Mouse (Mus musculus): ENCODE data around the gene Lamtor5. TPM values are rescaled to one million over a fixed set of nuclear protein-coding genes. Genes with fewer than 3 reads are reported as not detected.
"Not testable (repeated sequence)": the region's sequence is repeated elsewhere in the genome, so short reads cannot be mapped to it uniquely, and the experiment has no call there.

Lamtor5 gene
- polyA plus RNA-seq, 3 experiments from 2014 or later, result 181 to 254 (median 184) TPM

DNA sequence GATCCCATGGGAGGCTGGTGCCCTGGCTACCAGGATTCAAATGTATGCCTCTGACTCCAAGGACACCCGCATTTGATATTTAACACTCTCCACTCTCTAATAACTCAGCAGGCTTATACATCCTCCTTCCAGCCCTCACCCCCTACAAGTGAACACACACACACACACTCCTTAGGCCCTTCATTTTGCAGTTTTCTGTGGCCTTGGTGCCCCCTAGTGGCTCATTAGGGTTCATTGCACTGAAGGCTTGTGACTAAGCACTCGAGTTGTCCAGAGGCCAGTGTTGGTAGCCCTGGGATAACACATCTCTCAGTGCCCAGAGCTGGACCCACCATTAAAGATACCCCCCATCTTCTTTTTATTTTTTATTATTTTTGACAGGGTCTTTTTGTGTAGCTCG is 4.8 kb upstream of the Lamtor5 start:
- ATAC-seq, result peak; percentile 74

DNA sequence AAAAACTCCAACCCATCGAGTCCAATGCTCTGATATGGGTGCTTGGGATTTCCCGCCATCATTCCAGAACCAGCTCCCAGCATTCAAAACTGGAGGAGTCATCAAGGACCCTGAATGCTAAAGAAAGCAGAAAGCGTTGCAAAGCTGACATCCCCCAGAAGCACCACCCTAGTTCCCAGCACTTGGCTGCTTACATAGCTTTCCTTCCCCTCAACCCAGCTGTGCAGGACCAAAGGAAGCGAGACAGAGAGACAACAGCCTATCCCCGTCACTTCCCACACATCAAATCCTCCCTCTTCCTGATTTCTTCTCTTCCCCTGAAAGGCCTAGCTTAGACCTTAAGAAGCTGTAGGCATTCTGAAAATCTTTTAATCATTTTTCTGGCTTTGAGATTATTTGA is 3.3 kb upstream of the Lamtor5 start:
- no peak for ATAC-seq

DNA sequence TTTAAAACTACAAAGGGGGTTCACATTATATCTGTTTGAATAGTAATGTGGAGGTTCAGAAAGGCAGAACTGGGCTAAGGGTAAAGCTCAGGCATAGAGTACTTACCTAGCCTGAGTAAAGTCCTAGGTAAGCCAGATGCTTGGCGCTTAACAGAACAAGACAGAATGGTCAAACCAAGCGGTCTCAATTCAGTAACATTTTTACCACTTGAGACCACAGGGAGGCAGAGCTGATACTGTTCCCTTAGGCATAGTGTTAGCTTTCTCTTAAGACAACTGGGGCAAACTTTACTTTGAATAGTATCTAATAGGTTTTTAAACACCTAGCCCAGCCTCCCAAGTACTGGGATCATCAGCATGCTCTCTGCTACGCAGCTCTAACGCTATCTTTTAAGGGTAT is 2.7 kb upstream of the Lamtor5 start:
- ATAC-seq, result no peak

DNA sequence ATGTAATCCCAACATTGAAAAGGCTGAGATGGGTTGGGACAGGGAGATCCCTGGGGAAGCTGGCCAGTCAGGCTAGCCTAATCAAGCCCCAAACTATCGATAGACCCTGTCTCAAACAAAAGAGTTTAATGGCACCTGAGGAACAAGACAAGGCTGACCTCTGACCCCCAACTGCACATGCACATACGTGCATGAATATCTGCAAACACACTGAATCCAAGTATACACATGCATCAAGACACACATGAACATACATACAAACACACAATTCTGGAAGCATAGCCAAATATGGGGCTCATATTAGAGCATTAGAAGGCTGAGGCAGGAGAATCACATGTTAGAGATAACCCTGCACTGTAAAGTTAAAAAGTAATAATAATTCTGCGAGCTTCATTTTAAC is 2.0 kb upstream of the Lamtor5 start:
- ATAC-seq, result no peak

DNA sequence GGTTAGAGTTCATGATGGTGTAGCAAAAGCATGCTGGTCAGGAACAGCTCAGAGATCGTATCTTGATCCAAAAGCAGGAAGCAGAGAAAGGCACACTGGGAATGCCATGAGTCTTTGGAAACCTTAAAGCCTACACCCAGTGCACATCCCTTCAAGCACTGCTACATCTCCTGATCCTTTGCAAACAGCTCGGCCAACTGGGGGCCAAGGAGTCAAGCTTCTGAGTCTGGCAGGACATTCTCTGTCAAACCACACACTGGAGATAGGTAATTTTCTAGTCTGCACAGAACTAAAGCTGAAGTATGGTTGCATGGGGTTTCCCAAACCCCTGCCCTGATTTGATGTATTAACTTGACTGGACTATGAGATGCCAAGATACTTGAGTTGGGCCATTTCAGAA is 7.5 kb downstream of the Lamtor5 start:
- ATAC-seq, result no peak

DNA sequence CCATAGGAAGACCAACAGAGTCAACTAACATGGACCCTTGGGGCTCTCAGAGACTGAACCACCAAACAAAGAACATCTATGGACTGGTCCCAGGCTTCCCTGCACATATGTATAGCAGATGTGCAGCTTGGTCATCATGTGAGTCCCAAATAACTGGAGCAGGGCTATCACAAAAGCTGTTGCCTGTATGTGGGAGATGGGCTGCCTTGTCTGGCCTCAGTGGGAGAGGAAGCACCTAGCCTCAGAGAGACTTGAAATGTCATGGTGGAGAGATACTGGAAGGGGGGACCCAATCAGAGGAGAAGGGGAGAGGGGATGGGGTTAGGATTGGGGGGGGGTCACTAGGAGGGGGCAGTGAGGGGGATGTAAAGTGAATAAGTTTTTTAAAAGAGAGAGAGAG is 8.7 kb downstream of the Lamtor5 start:
- ATAC-seq, result no peak

DNA sequence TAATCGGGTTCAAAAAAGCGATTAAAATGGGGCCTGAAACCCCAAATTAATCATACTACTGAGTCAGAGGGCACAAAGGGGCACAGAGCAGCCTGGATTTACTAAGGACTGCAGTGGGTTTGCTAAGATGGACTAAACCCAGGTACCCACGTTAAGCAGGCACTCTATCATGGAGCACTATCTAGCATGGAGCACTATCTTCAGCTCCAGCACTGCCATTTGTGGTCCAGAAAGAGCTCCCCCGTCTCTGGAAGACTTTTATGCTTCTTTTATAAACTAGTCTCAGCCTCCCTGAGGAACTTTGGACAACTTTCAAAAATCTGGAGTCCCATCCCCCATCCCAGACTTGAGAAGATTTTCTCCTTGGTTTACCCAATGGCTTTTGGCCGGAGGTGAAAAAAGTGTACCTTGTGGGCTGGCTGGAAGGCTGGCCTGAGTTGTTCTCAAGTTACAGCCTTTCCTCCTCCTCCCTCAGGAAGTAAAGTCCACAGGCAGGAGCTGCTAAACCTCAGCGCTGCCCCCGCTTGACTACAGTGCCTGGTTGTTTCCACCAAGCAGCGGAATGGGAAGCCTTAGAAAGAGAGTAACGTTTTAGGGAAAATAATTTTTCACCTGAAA is 12.2 kb downstream of the Lamtor5 start, which contains the start of gene Slc16a4:
Gene Slc16a4, plus strand, starts transcription at position 467 of the 618 bp plus-strand sequence.
- no peak for ATAC-seq

DNA sequence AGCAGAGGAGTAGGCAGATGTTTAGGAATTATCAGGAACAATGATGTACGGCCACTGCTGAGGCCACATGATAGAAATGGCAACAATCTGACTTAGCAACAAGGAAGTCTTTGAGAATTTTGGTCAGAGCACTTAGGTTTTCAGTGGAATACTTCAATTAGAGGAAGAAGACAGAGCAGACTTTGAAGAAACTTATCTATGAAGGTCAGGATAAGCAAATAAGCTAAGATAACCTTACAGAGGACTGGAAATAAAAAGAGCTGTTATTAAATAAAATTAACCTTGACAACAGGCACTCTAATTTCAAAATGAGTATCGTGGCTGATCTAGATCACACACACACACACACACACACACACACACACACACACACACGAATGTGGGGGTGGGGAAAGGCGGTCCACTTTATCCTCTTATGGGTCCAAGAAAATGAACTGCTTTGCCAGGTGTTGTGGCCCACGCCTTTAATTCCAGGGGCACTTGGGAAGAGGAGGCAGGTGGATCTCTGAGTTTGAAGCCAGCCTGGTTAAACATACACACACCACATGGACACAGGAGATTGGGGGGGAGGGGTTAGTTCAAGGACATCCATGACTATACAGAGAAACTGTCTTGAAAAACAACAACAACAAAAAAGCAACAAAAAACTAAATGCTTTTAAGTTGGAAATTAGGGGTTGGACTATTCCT is 17.2 kb downstream of the Lamtor5 start:
- no peak for ATAC-seq

DNA sequence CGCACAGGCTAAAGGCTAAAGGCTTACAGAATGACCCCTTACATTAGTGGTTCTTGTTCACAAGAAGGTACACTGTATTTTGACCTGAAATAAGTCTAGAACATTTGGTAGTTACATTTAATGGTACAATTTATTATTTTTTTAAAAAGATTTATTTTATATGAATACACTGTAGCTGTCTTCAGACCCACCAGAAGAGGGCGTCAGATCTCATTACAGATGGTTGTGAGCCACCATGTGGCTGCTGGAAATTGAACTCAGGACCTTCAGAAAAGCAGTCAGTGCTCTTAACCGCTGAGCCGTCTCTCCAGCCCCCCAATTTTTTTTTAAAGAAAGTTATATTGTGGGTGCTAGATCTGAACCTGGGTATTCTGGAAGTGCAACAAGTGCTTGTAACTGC is 18.3 kb downstream of the Lamtor5 start:
- not testable (repeated sequence) for ATAC-seq

DNA sequence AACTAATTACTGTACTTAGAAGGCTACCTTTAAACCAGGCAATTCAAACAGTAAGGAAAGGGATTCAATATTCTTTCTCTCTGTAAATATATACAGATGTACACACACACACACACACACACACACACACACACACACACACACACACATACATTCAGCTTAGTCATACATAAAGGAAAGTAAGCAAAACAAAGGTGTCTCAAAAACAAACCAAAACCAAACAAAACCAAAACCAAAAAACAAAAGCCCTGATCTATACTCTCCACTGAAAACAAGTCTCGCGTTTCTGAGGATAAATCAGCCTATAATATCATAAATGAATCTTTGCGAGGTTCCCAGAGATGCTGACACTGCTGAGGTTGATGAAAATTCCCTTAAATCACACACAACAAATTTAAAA is 38.7 kb downstream of the Lamtor5 start:
- ATAC-seq, result no peak

DNA sequence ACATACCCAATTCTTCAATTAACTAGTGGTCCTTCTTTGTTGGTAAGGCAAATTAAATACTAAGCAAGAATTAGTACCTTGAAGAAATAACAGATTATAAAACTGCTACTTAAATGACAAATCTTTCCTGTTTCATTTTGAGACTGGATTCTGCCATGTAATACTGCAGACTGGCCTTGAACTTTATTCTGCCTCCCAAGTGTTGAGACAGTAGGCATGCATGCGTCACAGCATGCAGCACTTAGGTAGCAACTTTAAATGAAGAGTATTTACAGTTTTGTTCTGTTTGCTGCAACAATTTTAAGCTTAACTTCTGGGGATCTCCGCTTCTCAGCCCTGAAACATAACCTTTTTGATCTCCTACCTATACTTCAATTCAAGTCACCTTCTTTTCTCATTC is 42.5 kb downstream of the Lamtor5 start:
- ATAC-seq, result no peak

DNA sequence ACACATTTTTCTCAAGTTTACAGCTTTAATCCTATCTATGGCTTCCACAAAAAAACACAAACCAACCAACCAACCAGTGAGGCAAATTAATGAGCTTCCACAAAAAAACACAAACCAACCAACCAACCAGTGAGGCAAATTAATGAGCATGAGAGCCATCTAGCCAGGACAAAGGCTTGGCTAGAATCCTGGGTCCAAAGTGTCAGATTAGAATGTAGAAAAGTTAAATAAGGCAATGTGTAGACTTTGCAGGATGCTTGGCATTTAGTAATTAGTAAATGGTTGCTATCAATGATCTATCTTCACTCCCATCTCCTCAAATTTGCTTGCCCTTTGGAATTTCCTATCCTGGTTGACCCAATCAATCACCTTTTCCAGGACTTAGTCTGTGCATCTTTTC is 43.1 kb downstream of the Lamtor5 start:
- ATAC-seq, result no peak

DNA sequence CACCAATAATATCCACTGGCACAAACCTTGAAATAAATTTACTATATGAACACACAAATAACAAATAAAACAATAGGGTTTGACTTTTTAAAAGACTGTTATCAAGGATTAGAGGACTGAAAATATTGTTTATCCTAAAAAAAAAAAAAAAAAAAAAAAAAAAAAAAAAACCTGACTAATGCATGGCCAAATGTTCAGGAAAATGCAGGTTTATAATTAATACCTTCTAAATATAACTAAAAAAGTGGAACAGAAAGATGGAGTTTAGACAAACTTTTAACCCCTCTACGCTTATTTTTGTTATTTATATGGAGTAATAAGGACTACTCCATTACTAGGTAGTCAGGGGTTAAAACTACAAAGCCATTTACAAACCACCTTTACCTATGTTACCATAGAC is 47.8 kb downstream of the Lamtor5 start:
- ATAC-seq, result no peak

DNA sequence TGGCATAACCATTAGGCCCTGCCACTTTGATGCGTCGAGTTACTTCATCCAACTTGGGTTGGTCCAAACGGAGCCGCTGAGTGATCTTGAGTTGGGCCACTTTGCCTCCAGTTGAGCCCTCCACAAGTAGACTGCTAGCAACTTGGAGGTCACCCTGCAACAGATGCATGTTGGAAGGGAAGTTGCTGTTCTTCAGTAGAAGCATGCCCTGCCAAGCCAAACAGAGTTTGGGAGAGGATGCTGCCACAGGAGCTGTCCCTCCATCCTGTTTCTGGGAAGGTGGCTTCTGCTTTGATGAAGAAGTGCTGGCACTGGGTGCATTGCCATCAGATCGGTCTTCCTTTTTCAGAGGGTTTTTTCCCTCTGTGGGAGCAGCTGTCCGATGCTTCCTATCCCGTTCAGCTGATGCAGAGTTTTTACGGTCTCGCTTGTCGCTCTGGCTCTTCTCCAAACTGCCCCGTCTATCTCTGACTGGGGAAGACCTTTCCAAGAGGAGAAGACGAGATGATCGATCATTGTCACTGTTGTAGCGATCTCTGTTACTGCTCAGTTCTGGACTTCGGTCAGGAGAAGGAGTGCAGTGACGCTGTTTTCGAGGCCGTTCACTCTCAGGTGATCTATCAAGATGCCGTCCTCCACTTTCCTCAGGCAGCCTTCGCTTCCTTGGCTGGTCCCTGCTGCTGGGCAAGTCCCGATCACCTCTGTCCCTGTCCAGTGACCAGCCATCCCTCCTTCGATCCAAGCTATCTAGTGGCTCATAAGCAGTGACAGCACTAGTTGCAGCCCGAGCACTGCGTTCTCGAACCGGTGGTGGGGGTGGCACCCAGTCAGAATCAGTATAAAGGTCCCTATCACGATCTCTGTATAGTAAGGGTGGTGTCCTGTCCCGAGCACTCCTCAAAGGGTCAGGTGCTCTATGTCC is 52.1 kb downstream of the Lamtor5 start:
- no peak for ATAC-seq

DNA sequence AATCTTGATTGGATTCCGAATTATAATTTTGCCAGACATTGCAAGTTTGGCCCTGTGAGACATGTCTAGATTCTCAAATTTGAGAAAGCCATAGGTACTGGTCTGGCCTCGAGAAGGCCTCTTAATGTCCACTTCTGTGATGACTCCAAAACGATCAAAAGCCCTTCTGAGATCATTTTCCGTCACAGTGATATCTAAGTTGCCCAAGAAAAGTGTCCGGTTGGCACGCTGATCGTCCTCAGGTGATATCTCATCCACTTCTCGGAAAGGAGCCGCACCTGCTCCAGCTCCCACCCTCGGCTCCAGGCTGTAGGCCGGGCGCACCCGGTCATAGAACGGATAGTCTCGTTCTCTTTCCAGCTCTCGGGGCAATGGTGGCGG is 53.1 kb downstream of the Lamtor5 start:
- ATAC-seq, result no peak

DNA sequence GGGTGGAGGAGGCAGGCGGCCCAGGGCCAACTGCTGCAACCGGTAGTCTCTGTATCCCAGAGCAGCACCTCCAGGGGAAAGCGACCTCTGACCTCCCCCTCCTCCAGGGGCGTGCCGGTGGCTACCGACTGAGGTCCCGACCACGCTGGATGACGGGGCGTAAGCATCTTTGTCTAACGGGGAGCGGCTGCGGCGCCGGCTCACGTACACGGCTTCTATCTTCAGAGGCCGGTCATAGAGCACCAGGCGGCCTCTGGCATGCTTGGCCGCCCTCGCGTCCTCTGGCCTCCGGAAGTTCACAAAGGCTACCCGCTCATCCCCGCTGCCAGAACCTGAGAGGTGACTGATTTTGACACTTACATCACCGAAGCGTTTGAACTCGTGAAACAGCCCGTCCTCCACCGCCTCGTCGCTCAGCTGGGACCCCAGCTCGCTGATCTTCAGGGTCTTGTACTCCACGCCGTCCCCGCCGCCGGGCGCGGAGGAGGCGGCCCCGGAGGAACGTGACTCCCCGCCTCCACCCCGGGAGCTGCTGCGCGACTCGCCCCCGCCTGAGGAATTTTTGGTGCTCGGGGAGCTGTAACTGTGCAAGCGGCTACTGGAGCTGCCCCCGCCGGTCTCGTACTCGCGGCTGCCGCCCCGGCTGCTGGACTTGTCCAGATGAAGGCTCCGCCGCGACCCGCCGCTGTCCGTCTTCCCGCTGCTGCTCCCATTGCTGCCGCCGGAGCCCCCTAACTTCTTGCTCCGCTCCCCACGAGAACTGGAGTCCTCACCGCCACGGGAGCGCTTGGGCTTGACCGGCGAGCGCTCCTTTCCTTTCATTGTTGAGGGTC is 53.7 kb downstream of the Lamtor5 start:
- ATAC-seq, result no peak

DNA sequence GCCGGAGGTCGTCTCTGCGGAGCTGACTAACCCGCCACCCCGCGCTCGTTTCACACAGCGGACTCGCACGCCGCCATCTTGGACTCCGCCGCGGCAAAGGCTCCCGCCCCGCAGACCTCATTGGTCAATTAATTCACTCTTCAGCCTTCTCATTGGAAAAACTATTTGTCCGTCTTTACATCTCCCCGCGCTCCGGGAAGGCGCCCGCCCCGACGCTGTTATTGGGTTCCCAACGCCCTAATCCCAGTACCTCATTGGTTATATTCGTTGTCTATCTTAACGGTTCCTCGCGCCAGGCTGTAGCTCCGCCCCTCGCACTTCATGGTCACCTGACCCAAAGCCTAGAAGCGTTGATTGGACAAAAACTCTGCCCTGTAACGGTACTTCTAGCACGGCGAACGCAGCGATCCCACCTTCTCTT is 54.3 kb downstream of the Lamtor5 start:
- ATAC-seq, result peak; percentile 88

Other genes starting within 250 kb of the Lamtor5 start
- 10 to 100 TPM in 2 of 3 experiments, 1 to 10 TPM in 1; 9.4 to 18.5 (median 14.0) TPM for gene Kcna3, start 242.7 kb upstream of the Lamtor5 start, polyA plus RNA-seq (2017; shearing (Covaris generic))
- gene Kcna2, start 177.7 kb upstream of the Lamtor5 start, polyA plus RNA-seq (2017; shearing (Covaris generic)), result under 1 TPM; 0.06 to 0.38 (median 0.28) TPM
- gene Kcna10, start 95.8 kb upstream of the Lamtor5 start, polyA plus RNA-seq (2017; shearing (Covaris generic)), result not detected
- gene Cym, start 57.1 kb upstream of the Lamtor5 start, polyA plus RNA-seq (2017; shearing (Covaris generic)), result under 1 TPM in 1 of 3 experiments, not detected in 2; 0.49 TPM
- under 1 TPM in 1 of 3 experiments, not detected in 2; 0.31 TPM for gene A630076J17Rik, start 48.2 kb upstream of the Lamtor5 start, polyA plus RNA-seq (2017; shearing (Covaris generic))
- under 1 TPM in 2 of 3 experiments, not detected in 1; 0.25 to 0.40 TPM for gene Prok1, start 39.2 kb upstream of the Lamtor5 start, polyA plus RNA-seq (2017; shearing (Covaris generic))
- gene Slc16a4, start 12.4 kb downstream of the Lamtor5 start, polyA plus RNA-seq (2017; shearing (Covaris generic)), result 1 to 10 TPM; 1.5 to 1.9 (median 1.6) TPM
- gene Rbm15, start 54.8 kb downstream of the Lamtor5 start, polyA plus RNA-seq (2017; shearing (Covaris generic)), result 10 to 100 TPM; 14.5 to 20.3 (median 18.8) TPM
- gene Kcnc4, start 180.7 kb downstream of the Lamtor5 start, polyA plus RNA-seq (2017; shearing (Covaris generic)), result not detected
- not detected for gene Slc6a17, start 239.2 kb downstream of the Lamtor5 start, polyA plus RNA-seq (2017; shearing (Covaris generic))